Mouse (Mus musculus): Measurements from ENCODE around the gene Tstd2. TPM values are rescaled to one million over a fixed set of nuclear protein-coding genes. Genes with fewer than 3 reads are reported as not detected.
A peak's percentile ranks its signal among the peaks of the same experiment; 100 is the strongest.

Gene Tstd2
- total and polyA plus RNA-seq, 2 experiments from 2014 or later: 18.9 to 27.6 TPM

- WGBS: 77% methylated on average over 10 of the region's 10 CpGs
- Histone ChIP-seq H3K4me1 (ENCODE audit: insufficient read depth, low read length) (no peaks in the 10 kb centered on the region), H3K4me2 (ENCODE audit: low read depth, low read length, poor library complexity, severe bottlenecking) (no peak overlapping the region), H3K27ac (ENCODE audit: low read depth, low read length) (no peak overlapping the region), H3K36me3 (ENCODE audit: insufficient read depth, low read length) (peaks cover 75% of the 10 kb centered on the region), H3K9ac (replicated peaks; ENCODE audit: low read length, poor library complexity, severe bottlenecking) (no peak overlapping the region), H3K9me3 (ENCODE audit: low read length) (no peaks in the 10 kb centered on the region), H3K27me3 (ENCODE audit: insufficient read depth, low read length) (no peaks in the 10 kb centered on the region), H3K4me3 (ENCODE audit: low read depth, low read length) (no peak overlapping the region)
- ATAC-seq (ENCODE audit: low FRiP score) (no peak), DNase-seq (ENCODE audit: low spot score) (peak; percentile 74)
- no peak for TF ChIP-seq CTCF (IDR thresholded peaks at IDR 0.05)
Measured at GRCm38 (mm10) chr4:46116544-46117175, 21.8 kb downstream of the Tstd2 start.

- Histone ChIP-seq H3K4me2 (ENCODE audit: low read depth, low read length, poor library complexity, severe bottlenecking) (no peak overlapping the region), H3K4me1 (ENCODE audit: insufficient read depth, low read length) (no peaks in the 10 kb centered on the region), H3K27me3 (ENCODE audit: insufficient read depth, low read length) (no peaks in the 10 kb centered on the region), H3K9me3 (ENCODE audit: low read length) (no peaks in the 10 kb centered on the region), H3K36me3 (ENCODE audit: insufficient read depth, low read length) (peaks cover 62% of the 10 kb centered on the region), H3K27ac (ENCODE audit: low read depth, low read length) (no peak overlapping the region), H3K9ac (replicated peaks; ENCODE audit: low read length, poor library complexity, severe bottlenecking) (no peak overlapping the region), H3K4me3 (ENCODE audit: low read depth, low read length) (no peak overlapping the region)
- TF ChIP-seq CTCF (IDR thresholded peaks at IDR 0.05): no peak
- DNase-seq (ENCODE audit: low spot score): no peak
- no peak for ATAC-seq (ENCODE audit: low FRiP score)
- 83% methylated on average over 1 of the region's 1 CpGs for WGBS
Measured at GRCm38 (mm10) chr4:46115308-46115707, 23.2 kb downstream of the Tstd2 start.

GRCm38 (mm10) chr4:46111361-46111760, 27.1 kb downstream of the Tstd2 start:
- no peaks in the 10 kb centered on the region for H3K27me3 ChIP-seq (ENCODE audit: insufficient read depth, low read length)
- no peak for TF ChIP-seq CTCF (IDR thresholded peaks at IDR 0.05)
- no peaks in the 10 kb centered on the region for H3K9me3 ChIP-seq (ENCODE audit: low read length)
- H3K4me2 ChIP-seq (ENCODE audit: low read depth, low read length, poor library complexity, severe bottlenecking): no peak overlapping the region
- ATAC-seq (ENCODE audit: low FRiP score): no peak
- peaks cover 28% of the 10 kb centered on the region for H3K36me3 ChIP-seq (ENCODE audit: insufficient read depth, low read length)
- 77% methylated on average over 3 of the region's 3 CpGs for WGBS
- H3K4me1 ChIP-seq (ENCODE audit: insufficient read depth, low read length): no peaks in the 10 kb centered on the region
- peak; percentile 32 for DNase-seq (ENCODE audit: low spot score)
- no peak overlapping the region for H3K4me3 ChIP-seq (ENCODE audit: low read depth, low read length)
- no peak overlapping the region for H3K9ac ChIP-seq (replicated peaks; ENCODE audit: low read length, poor library complexity, severe bottlenecking)
- no peak overlapping the region for H3K27ac ChIP-seq (ENCODE audit: low read depth, low read length)

- ATAC-seq (ENCODE audit: low FRiP score) (no peak), DNase-seq (ENCODE audit: low spot score) (no peak)
- Histone ChIP-seq H3K27me3 (ENCODE audit: insufficient read depth, low read length) (no peaks in the 10 kb centered on the region), H3K4me3 (ENCODE audit: low read depth, low read length) (no peak overlapping the region), H3K9me3 (ENCODE audit: low read length) (no peaks in the 10 kb centered on the region), H3K4me1 (ENCODE audit: insufficient read depth, low read length) (no peaks in the 10 kb centered on the region), H3K27ac (ENCODE audit: low read depth, low read length) (no peak overlapping the region), H3K9ac (replicated peaks; ENCODE audit: low read length, poor library complexity, severe bottlenecking) (no peak overlapping the region), H3K36me3 (ENCODE audit: insufficient read depth, low read length) (peaks cover 16% of the 10 kb centered on the region), H3K4me2 (ENCODE audit: low read depth, low read length, poor library complexity, severe bottlenecking) (no peak overlapping the region)
- 92% methylated on average over 8 of the region's 8 CpGs for WGBS
- no peak for TF ChIP-seq CTCF (IDR thresholded peaks at IDR 0.05)
Measured at GRCm38 (mm10) chr4:46110084-46110483, 28.4 kb downstream of the Tstd2 start.

- TF ChIP-seq CTCF (IDR thresholded peaks at IDR 0.05): no peak
- Histone ChIP-seq H3K36me3 (ENCODE audit: insufficient read depth, low read length) (no peaks in the 10 kb centered on the region), H3K4me2 (ENCODE audit: low read depth, low read length, poor library complexity, severe bottlenecking) (no peak overlapping the region), H3K9ac (replicated peaks; ENCODE audit: low read length, poor library complexity, severe bottlenecking) (no peak overlapping the region), H3K27ac (ENCODE audit: low read depth, low read length) (no peak overlapping the region), H3K9me3 (ENCODE audit: low read length) (no peaks in the 10 kb centered on the region), H3K4me3 (ENCODE audit: low read depth, low read length) (no peak overlapping the region), H3K27me3 (ENCODE audit: insufficient read depth, low read length) (no peaks in the 10 kb centered on the region), H3K4me1 (ENCODE audit: insufficient read depth, low read length) (no peaks in the 10 kb centered on the region)
- ATAC-seq (ENCODE audit: low FRiP score) (no peak), DNase-seq (ENCODE audit: low spot score) (no peak)
- 93% methylated on average over 10 of the region's 10 CpGs for WGBS
Measured at GRCm38 (mm10) chr4:46102078-46102769, 36.3 kb downstream of the Tstd2 start.

GRCm38 (mm10) chr4:46101211-46101711, 37.2 kb downstream of the Tstd2 start:
- Histone ChIP-seq H3K9ac (replicated peaks; ENCODE audit: low read length, poor library complexity, severe bottlenecking) (no peak overlapping the region), H3K4me3 (ENCODE audit: low read depth, low read length) (no peak overlapping the region), H3K27me3 (ENCODE audit: insufficient read depth, low read length) (no peaks in the 10 kb centered on the region), H3K4me2 (ENCODE audit: low read depth, low read length, poor library complexity, severe bottlenecking) (no peak overlapping the region), H3K27ac (ENCODE audit: low read depth, low read length) (no peak overlapping the region), H3K36me3 (ENCODE audit: insufficient read depth, low read length) (no peaks in the 10 kb centered on the region), H3K4me1 (ENCODE audit: insufficient read depth, low read length) (no peaks in the 10 kb centered on the region), H3K9me3 (ENCODE audit: low read length) (no peaks in the 10 kb centered on the region)
- ATAC-seq (ENCODE audit: low FRiP score) (no peak), DNase-seq (ENCODE audit: low spot score) (no peak)
- TF ChIP-seq CTCF (IDR thresholded peaks at IDR 0.05): no peak
- WGBS: 44% methylated on average over 14 of the region's 14 CpGs

All from midbrain, postnatal 0 days (tissue).